Mouse (Mus musculus) activated CD4-positive, CD25-positive, alpha-beta regulatory T cell, adult 4 months (primary cell): Measurements from ENCODE around the gene Slc9a3. TPM values are rescaled to one million over a fixed set of nuclear protein-coding genes. Genes with fewer than 3 reads are reported as not detected.

Experiments used
- ATAC-seq: one replicate; pipeline ENCODE4 v1.8.0; 2017
- polyA plus RNA-seq, 2 experiments: library from polyadenylated mRNA; unstranded; fragments of 100-300 nt; shearing (Covaris generic); gene quantifications; one replicate each; pipeline ENCODE4 v1.2.1; 2017

Gene Slc9a3
- polyA plus RNA-seq: not detected

DNA sequence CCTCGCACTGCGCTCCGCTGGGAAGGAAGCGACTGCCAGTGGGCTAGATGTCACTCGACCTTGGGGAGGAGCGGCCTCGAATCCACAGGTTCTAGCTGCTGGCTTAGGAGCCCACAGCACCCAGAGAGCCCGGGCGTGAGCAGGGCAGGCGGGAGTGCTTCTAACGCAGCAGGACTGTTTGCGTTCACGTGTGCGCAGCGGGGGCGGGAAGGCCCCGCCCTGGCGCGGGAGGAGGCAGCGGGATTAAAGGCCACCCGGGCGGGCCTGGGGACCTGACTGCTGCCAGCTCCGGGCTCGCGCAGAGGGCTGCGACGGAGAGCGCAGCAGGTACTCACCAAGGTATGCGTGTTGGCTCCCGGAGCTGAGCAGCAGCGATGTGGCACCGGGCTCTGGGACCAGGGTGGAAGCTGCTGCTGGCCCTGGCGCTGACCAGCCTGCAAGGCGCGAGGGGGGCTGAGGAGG, at the start of gene Slc9a3:
Slc9a3 (plus strand) TSS at position 317 of the 462 bp plus-strand sequence.
- ATAC-seq: no peak

DNA sequence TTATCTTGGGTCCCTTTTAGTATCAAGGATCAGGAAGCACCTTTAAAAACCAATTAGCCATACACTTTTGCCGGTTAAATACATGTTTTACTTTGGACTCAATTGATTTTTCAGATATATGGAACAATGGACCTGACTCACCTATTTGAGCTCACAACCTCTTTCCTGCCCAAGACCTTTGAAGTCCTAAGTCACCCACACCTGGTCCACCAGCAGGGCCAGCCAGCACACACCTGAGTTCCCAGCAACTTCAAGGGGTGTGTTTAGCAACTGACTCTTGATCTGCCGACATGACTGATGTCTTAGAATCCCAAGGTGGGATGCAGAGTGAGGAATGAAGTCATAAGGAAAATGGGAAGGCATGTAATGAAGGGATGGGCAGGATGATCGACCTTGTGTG, 49.5 kb upstream of the Slc9a3 start:
- no peak for ATAC-seq

- no peak for ATAC-seq
Measured at GRCm38 (mm10) chr13:74073369-74073768, 47.9 kb upstream of the Slc9a3 start.

GRCm38 (mm10) chr13:74090265-74090664, 31.0 kb upstream of the Slc9a3 start:
- ATAC-seq: no peak

DNA sequence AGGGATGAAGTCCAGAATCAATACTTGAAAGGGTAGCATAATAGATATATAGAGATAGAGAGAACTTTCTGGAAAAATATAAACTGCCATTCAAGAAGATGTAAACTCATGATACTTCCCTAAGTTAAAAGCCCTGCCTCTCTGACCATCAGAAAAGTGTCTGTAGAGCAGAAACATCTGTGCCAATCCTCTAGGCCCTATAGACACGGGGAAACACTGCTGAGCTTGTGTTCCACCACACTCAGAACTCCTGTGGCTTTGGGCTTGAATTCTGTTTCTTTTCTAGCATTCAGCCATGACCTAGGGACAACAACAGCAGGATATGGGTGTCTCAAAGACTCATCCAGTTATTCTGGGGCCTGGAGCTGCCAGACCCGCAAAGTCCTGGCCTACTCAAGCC, 25.3 kb upstream of the Slc9a3 start:
- no peak for ATAC-seq

DNA sequence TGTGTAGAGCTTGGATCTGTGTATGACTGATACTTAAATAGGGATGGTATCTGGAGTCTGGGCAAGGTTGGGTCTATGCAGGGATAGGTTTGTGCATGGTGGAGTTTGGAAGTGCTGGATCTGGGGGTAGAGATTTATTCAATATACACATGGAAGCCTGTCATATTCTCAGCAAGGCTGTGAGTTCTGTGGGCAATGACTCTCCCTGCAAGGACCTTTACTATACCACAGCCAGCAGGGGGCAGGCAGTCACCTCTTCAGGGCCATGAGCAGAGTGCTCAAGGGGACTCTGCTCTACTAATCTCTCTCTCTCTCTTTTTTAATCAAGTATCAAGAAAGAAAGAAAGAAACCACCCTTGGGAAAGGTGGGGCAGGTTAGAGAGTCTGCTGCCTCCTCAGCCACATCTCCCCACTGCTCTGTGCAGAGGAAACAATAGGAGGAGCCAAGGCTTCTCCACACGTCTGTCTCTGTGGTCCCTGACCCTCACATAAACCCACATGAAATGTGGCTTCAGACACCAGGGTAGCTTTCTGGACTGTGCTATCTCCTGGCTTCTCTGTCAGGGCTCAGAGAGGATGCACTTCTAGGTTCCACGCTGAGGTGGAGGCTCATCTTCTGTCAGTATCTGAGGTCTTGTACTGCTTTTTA, 24.4 kb upstream of the Slc9a3 start:
- no peak for ATAC-seq

GRCm38 (mm10) chr13:74098913-74099312, 22.3 kb upstream of the Slc9a3 start:
- ATAC-seq: no peak

DNA sequence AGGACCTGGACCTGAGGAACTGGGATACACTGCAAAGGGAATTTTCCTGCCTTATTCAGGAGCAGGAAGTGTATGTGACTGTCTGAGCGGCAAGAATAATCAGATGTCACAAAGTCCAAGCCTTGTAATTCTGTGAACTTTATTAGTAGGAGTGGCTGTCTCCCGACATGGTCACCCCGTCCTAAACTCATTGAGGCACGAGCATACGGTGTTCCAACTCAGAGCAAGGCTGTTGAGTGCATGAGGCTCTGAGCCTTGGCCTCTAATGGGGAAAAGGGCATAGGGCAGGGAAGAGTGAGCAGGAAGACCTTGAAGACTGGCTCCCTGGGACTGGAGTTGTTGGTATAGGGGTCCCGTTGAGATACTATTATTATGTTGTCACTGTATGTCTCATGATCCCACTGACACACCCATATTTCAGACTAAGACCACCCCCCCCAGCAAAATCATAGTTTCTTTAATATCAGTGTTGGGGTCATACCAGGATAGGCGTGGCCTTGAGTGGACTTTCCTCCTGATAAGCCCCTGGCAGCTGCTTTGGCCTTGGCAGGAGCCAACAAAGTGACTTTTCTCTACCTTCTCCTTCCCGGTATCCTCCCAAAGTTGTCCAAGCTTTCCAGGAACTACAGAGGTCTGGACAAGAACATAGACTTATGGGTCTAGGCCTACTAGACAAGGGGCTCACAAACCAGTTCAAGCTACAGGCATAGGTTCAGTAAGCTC, 19.0 kb upstream of the Slc9a3 start:
- ATAC-seq: no peak

GRCm38 (mm10) chr13:74102831-74103582, 18.2 kb upstream of the Slc9a3 start:
- ATAC-seq: no peak

DNA sequence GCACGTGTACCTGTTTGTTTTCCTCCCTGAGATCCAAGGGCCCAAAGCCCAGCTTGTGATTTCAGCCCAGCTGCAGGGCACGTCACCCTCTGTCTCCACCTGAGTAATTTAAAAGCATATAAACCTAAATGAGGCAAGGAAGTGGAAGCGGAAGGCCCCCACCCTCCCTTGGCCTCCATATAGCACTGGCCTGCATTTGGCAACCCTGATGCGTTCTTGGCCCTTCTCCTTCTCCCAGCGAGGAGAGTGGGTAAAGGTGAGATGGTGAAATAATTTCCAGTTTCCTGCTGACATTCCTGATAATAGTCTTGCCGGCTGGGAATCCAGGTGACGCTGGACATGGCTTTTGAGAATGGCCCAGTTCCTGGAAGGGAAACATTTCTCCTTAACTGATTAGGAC, 16.8 kb upstream of the Slc9a3 start:
- ATAC-seq: no peak

DNA sequence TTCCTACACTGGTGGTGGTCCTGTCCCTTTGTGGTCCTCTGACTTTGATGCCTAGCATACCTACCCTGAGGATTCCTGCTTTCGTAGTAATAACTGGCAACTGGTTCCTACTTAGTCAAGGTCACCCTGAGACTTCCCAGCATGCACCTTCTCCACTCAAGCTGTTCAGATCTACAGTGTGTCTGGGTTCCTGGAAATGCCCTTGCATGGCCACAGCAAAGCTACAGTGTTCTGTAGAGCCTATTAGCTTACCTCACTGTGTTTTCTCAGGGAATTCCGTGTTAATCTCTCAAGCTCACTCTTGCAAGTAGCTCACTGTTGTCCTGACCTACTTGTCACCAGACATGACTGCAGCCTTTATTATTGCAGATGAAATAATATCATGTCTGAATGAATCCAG, 13.8 kb upstream of the Slc9a3 start:
- no peak for ATAC-seq

GRCm38 (mm10) chr13:74112593-74112992, 8.7 kb upstream of the Slc9a3 start:
- ATAC-seq: no peak

DNA sequence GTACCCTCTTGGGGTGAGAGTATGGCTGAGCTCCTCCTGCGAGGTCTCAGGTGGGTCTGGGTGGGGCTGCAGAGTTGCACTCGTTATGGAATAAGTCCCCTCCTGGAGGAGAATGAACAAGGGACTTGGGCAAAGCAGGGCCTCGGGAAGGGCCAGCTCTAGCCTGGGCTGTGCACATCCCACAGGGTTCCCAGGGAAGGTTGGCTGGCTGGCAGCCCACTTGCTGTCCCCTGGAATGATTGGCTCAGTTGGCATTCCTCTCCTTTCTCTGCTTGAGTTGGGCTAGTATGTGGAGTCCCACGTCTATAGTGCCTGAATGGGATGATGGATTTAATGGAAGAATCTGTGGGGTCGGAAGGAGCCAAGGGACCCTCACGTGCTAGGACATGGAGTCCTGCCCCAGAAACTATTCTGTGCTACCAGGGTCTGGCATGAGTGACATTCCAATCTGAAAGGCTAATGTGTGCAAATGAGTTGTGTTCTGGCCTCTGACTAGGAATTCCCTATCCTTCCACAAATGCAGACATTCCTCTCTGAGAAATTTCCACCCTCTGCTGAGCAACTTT, 7.5 kb upstream of the Slc9a3 start:
- no peak for ATAC-seq

GRCm38 (mm10) chr13:74121795-74122330, 606 bp downstream of the Slc9a3 start:
- ATAC-seq: no peak

DNA sequence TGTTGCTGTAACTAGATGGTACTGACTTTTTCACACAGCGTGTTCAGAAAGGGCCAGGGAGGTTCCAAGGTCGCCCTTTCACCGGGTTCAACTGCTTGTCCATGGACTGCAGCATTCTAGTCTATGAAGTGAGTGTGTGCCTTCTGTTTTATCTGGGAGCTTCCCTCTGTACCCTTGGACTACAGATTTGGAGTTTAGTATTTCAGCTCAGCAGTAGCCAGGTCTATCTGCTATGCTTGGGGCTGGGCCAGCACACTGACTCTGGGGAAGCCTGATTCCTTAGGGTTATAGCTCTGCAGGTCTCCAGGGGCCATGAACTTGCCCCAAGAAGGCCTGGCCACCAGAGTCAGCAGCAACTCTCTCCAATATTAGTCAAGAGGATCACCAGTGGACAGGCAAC, 1.4 kb downstream of the Slc9a3 start:
- ATAC-seq: no peak

- no peak for ATAC-seq
Measured at GRCm38 (mm10) chr13:74127571-74127970, 6.3 kb downstream of the Slc9a3 start.

- no peak for ATAC-seq
Measured at GRCm38 (mm10) chr13:74129909-74130308, 8.7 kb downstream of the Slc9a3 start.

- no peak for ATAC-seq
Measured at GRCm38 (mm10) chr13:74138906-74139647, 17.8 kb downstream of the Slc9a3 start.

- ATAC-seq: no peak
Measured at GRCm38 (mm10) chr13:74140793-74141192, 19.5 kb downstream of the Slc9a3 start.

GRCm38 (mm10) chr13:74143282-74143681, 22.0 kb downstream of the Slc9a3 start:
- ATAC-seq: no peak

- ATAC-seq: no peak
Measured at GRCm38 (mm10) chr13:74144120-74144884, 23.0 kb downstream of the Slc9a3 start.
